Comparison of ENCODE assay signal across 14 mouse cellular contexts in the genomic region with DNA sequence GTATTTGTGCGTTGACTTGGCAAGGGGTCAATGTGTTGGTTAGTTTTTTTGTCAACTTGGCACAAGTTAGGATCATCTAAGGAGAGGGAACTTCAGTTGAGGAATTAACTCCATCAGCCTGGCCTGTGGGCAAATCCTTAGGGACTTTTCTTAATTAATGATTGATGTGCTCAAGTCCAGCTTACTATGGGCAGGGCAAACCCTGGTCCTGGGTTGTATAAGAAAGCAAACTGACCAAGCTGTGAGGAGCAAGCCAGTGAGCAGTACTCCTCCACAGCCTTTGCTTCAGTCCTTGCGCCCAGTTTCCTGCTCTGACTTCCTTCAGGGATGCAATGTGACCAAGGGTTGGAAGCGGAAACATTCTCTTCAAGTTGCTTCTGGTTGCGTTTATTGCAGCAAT.
"Had no signal": no experiment of that assay in that cellular context is flagged by ENCODE, and none has a peak within 500 bp of the region (broad histone marks: within the 10 kb centered on the region; RNA-seq: fewer than 3 reads in every experiment).

No protein-coding gene starts in this region.

- H3K9ac ChIP-seq: limb, embryonic 12.5 days; liver, embryonic 13.5 days; midbrain, embryonic 13.5 days; stomach, embryonic 15.5 days had no signal

- H3K4me1 ChIP-seq: stomach, embryonic 15.5 days had no signal

- H3K27me3 ChIP-seq: limb, embryonic 12.5 days; liver, embryonic 13.5 days; midbrain, embryonic 13.5 days; stomach, embryonic 15.5 days had no signal

- H3K9me3 ChIP-seq: limb, embryonic 12.5 days; liver, embryonic 13.5 days; midbrain, embryonic 13.5 days; stomach, embryonic 15.5 days had no signal

- ATAC-seq: hindbrain, embryonic 16.5 days; inflammation-experienced regulatory T-cells, adult 6 months; intestine, postnatal 0 days; midbrain, embryonic 13.5 days had no signal

- H3K4me2 ChIP-seq: limb, embryonic 12.5 days; liver, embryonic 13.5 days; midbrain, embryonic 13.5 days; stomach, embryonic 15.5 days had no signal

- H3K27ac ChIP-seq: layer of hippocampus, adult 2 months; limb, embryonic 12.5 days; liver, embryonic 13.5 days; midbrain, embryonic 13.5 days; stomach, embryonic 15.5 days had no signal

- H3K36me3 ChIP-seq: limb, embryonic 12.5 days; liver, embryonic 13.5 days; midbrain, embryonic 13.5 days; stomach, embryonic 15.5 days had no signal

- H3K4me3 ChIP-seq: layer of hippocampus, adult 2 months; limb, embryonic 12.5 days; liver, embryonic 13.5 days; midbrain, embryonic 13.5 days; stomach, embryonic 15.5 days had no signal

- DNase-seq: liver; liver, embryonic 13.5 days; lung, adult 18-20 months; retina, postnatal 1 day; right cerebral cortex, postnatal 4 days; thymus, adult 2 months; thymus, postnatal 25 days had no signal
